Mouse (Mus musculus) CH12F3 (cell line): ENCODE results near the gene Olfr725.

Experiments used
- in situ Hi-C: fragments of 300-500 bp; cut with MboI; formaldehyde crosslinking; loops from 2 replicates; pipeline ENCODE4 v1.14.3; 2020; ENCODE audit warnings: low sequenced_read_pairs

Gene Olfr725

DNA sequence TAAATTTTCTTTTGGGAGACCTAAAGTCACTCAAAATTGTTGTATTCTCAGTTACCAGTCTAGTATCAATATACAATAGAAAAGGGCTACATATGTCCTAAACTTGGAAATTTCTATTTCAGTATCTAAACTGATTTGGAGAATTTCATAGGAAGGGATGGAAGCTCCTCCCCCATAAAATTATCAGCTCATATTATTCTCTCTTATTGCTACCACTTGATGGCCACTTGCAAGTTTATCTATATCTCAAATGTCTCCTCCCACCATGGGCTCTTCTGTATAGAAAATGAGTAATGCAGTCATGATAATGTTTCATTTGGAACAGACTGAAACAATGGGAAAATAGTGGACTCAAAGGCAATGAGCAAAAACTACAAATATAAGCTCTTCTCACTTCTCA lies at the start of gene Olfr725:
Gene Olfr725 (minus strand): TSS at position 101 of the 400 bp plus-strand sequence.
- in situ Hi-C loops, result no loop called here

DNA sequence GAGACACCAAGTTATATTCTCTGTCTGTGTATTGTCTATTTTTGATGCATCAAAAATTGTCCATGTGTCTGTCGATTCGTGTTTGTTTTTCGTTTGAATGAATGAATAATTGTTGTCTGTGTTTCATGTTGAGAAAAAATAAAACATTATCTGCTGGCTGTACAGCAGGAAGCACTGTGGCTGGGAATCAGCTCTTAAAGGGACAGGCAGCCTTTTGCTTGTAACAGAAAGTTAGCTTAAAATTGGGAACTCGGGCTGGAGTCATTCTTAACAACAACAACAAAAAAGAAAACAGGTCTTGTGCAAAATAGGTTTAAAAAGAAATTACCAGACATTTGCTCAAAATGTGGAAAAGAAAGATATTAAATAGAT lies 22.5 kb upstream of the Olfr725 start:
- in situ Hi-C loops, result no loop called here

GRCm38 (mm10) chr14:50061955-50062732 lies 22.0 kb upstream of the Olfr725 start:
- in situ Hi-C loops, result no loop called here

- in situ Hi-C loops, result no loop called here
Measured at GRCm38 (mm10) chr14:50061590-50061954, 21.4 kb upstream of the Olfr725 start.

DNA sequence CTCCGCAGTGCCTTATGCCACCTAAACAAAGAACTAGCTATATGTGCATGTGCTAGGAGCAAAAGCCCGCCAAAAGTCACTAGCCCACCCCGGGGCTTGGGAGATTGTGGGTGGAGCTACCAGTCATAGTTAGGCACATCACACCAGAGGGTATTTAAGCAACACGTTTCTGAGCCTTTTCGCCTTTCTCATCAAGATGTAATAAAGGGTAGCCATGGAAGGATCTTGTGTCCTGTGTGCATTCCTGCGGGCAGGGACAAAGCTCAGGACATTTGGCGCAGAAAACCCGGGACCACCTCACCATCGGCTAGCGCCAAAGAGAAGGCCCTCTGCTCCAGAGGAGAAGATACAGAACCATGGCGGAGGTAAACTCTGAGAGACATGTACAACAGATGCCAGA lies 21.0 kb upstream of the Olfr725 start:
- in situ Hi-C loops, result no loop called here

DNA sequence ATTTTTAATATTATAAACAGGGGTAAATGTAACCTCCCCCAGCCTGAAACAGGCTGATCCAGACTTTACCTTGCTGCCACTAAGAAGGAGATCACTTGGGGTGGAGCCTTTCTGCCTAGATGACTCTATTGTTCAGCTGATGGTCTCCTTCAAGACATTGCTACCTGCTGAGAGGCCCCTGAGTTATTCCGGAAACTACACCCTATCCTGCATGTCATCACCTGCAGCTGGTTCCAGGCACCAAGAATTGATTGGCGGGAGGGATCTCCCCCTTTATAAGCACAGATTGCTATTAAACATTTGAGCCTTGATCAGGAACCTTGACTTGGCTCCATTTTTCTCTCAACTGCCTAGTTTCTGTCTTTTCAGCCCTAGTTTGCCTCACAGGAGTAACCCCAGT lies 8.1 kb downstream of the Olfr725 start:
- in situ Hi-C loops, result no loop called here

- in situ Hi-C loops, result no loop called here
Measured at GRCm38 (mm10) chr14:50031356-50031755, 8.8 kb downstream of the Olfr725 start.

- in situ Hi-C loops, result no loop called here
Measured at GRCm38 (mm10) chr14:50026371-50026770, 13.8 kb downstream of the Olfr725 start.
